Mouse (Mus musculus): ENCODE results near the gene Ttll9.

GRCm38 (mm10) chr2:153032973-153033372 is 70.7 kb downstream of the Ttll9 start:
- TF ChIP-seq CTCF (IDR thresholded peaks at IDR 0.05) (no peak), POLR2A (IDR thresholded peaks at IDR 0.05; ENCODE audit: insufficient read depth, low read depth, low read length) (no peak), EP300 (IDR thresholded peaks at IDR 0.05; ENCODE audit: insufficient read depth, low read depth, low read length) (no peak)
